Mouse (Mus musculus): Measurements from ENCODE around the gene Zfp574. TPM values are rescaled to one million over a fixed set of nuclear protein-coding genes. Genes with fewer than 3 reads are reported as not detected.

Zfp574 gene
- polyA plus RNA-seq, 1 experiment from 2014 or later: 33.5 TPM

DNA sequence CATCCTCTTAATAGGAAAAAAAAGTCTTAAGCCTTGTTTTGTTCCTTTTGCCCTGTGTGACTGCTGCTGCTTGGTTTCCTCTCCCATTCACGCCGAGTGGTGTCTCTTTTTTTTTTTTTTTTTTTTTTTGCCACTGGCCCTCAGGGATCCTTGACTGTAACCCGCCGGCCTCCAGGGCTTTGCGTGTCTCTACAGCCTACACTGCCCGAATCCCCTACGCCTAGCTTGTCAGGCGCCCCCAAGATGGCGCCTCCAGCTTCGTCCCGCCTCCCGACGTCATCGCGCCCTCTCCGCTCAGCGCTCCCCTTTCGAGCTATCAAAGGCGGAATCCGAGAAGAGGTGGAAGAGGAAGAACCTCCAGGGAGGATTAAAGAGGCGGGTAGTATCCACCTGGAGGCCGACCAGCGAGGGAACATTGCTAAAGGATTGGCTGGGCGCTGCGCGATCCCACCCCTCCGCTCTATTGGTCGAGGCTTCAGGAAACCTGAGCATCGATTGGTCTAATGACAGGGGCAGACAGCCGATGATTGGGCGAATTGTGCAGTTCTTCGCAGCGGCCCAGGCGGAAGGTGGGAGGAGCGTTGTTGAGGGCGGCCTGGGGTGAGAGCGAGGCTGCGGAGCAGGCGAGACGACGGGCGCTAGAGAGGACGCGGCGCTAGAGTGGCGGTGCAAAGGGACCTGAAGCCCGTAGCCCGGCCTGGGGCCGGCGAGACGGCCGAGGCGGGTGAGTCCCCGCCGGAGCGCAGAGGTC is 4.5 kb downstream of the Zfp574 start:
- Histone ChIP-seq H3K27me3 (no peaks in the 10 kb centered on the region), H3K9ac (peak overlapping the region; percentile 94), H3K9me3 (replicated peaks) (no peaks in the 10 kb centered on the region), H3K4me2 (peak overlapping the region; percentile 80), H3K27ac (peak overlapping the region; percentile 96), H3K4me1 (peaks cover 49% of the 10 kb centered on the region), H3K36me3 (ENCODE audit: poor library complexity, severe bottlenecking) (peaks cover 27% of the 10 kb centered on the region), H3K4me3 (peak overlapping the region; percentile 94)
- ATAC-seq: peak; percentile 97
- 0% methylated on average over 56 of the region's 56 CpGs for WGBS

DNA sequence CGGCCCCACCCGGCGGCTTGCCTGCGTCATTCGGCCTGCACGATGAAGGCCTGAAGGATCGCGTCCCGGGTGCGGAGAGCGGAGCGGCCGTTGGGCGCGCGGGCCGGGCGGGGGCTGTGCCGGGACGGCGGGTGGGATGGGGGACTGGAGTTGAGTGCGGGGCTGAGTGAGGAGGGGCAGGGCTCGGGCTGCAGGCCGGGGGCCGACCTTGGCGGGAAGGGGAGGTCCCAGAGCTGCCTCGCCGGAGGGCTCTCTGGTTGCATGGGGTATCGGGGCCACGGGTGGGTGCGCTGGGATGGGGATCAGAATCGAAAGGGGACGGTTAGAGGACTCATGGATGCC is 5.0 kb downstream of the Zfp574 start:
- H3K9me3 ChIP-seq (replicated peaks): no peaks in the 10 kb centered on the region
- H3K4me1 ChIP-seq: peaks cover 49% of the 10 kb centered on the region
- WGBS: under 1% methylated on average over 33 of the region's 33 CpGs
- no peaks in the 10 kb centered on the region for H3K27me3 ChIP-seq
- peaks cover 33% of the 10 kb centered on the region for H3K36me3 ChIP-seq (ENCODE audit: poor library complexity, severe bottlenecking)
- peak overlapping the region; percentile 94 for H3K4me3 ChIP-seq
- peak overlapping the region; percentile 94 for H3K9ac ChIP-seq
- peak overlapping the region; percentile 80 for H3K4me2 ChIP-seq
- ATAC-seq: peak; percentile 45; the same call in 1 of the 2 replicates
- H3K27ac ChIP-seq: peak overlapping the region; percentile 96

- H3K9me3 ChIP-seq (replicated peaks): no peaks in the 10 kb centered on the region
- no peak for ATAC-seq
- H3K4me2 ChIP-seq: no peak overlapping the region
- H3K27ac ChIP-seq: no peak overlapping the region
- 77% methylated on average over 12 of the region's 12 CpGs for WGBS
- peaks cover 54% of the 10 kb centered on the region for H3K36me3 ChIP-seq (ENCODE audit: poor library complexity, severe bottlenecking)
- H3K4me3 ChIP-seq: no peak overlapping the region
- no peaks in the 10 kb centered on the region for H3K27me3 ChIP-seq
- peaks cover 34% of the 10 kb centered on the region for H3K4me1 ChIP-seq
- H3K9ac ChIP-seq: no peak overlapping the region
Observed at GRCm38 (mm10) chr7:25079496-25080026, 7.2 kb downstream of the Zfp574 start.

DNA sequence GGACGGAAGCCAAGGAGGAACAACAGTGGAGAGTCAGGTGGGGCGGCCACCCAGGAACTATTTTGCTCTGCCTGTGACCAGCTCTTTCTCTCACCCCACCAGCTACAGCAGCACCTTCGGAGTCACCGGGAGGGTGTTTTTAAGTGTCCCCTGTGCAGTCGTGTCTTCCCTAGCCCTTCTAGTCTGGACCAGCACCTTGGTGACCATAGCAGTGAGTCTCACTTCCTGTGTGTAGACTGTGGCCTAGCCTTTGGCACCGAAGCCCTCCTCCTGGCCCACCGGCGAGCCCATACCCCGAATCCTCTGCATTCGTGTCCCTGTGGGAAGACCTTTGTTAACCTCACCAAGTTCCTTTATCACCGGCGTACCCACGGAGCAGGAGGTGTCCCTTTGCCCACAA is 8.1 kb downstream of the Zfp574 start:
- WGBS: 92% methylated on average over 13 of the region's 13 CpGs
- Histone ChIP-seq H3K27ac (no peak overlapping the region), H3K4me2 (no peak overlapping the region), H3K4me1 (peaks cover 28% of the 10 kb centered on the region), H3K9me3 (replicated peaks) (no peaks in the 10 kb centered on the region), H3K27me3 (no peaks in the 10 kb centered on the region), H3K9ac (no peak overlapping the region), H3K4me3 (no peak overlapping the region), H3K36me3 (ENCODE audit: poor library complexity, severe bottlenecking) (peaks cover 63% of the 10 kb centered on the region)
- no peak for ATAC-seq

GRCm38 (mm10) chr7:25082510-25082909 is 10.1 kb downstream of the Zfp574 start:
- peak; percentile 26 for ATAC-seq
- Histone ChIP-seq H3K9ac (no peak overlapping the region), H3K27ac (no peak overlapping the region)

GRCm38 (mm10) chr7:25084621-25085020 is 12.3 kb downstream of the Zfp574 start:
- Histone ChIP-seq H3K4me3 (no peak overlapping the region), H3K27ac (no peak overlapping the region), H3K36me3 (ENCODE audit: poor library complexity, severe bottlenecking) (peaks cover 68% of the 10 kb centered on the region), H3K9me3 (replicated peaks) (no peaks in the 10 kb centered on the region), H3K4me2 (no peak overlapping the region), H3K27me3 (no peaks in the 10 kb centered on the region), H3K4me1 (peaks cover 10% of the 10 kb centered on the region; the same call in 1 of the 2 replicates), H3K9ac (no peak overlapping the region)
- WGBS: 91% methylated on average over 5 of the region's 5 CpGs
- no peak for ATAC-seq

More at GRCm38 (mm10) chr7:25082510-25082909, 10.1 kb downstream of the Zfp574 start:
- Histone ChIP-seq H3K4me3 (no peak overlapping the region), H3K4me1 (peaks cover 19% of the 10 kb centered on the region), H3K27me3 (no peaks in the 10 kb centered on the region), H3K4me2 (no peak overlapping the region), H3K9me3 (replicated peaks) (no peaks in the 10 kb centered on the region), H3K36me3 (ENCODE audit: poor library complexity, severe bottlenecking) (peaks cover 73% of the 10 kb centered on the region)
- 85% methylated on average over 4 of the region's 4 CpGs for WGBS

GRCm38 (mm10) chr7:25086656-25087055 is 14.3 kb downstream of the Zfp574 start:
- Histone ChIP-seq H3K27ac (no peak overlapping the region), H3K4me2 (no peak overlapping the region), H3K4me3 (no peak overlapping the region), H3K9ac (no peak overlapping the region), H3K36me3 (ENCODE audit: poor library complexity, severe bottlenecking) (peaks cover 52% of the 10 kb centered on the region), H3K27me3 (no peaks in the 10 kb centered on the region), H3K4me1 (peaks cover 10% of the 10 kb centered on the region; the same call in 1 of the 2 replicates), H3K9me3 (replicated peaks) (no peaks in the 10 kb centered on the region)
- 0 out of 2 replicates have a peak, but pooled peaks have one; percentile 5 for ATAC-seq
- 54% methylated on average over 3 of the region's 3 CpGs for WGBS

GRCm38 (mm10) chr7:25087256-25087912 is 15.0 kb downstream of the Zfp574 start:
- Histone ChIP-seq H3K4me2 (no peak overlapping the region), H3K36me3 (ENCODE audit: poor library complexity, severe bottlenecking) (peaks cover 49% of the 10 kb centered on the region), H3K4me3 (no peak overlapping the region), H3K27me3 (no peaks in the 10 kb centered on the region), H3K9ac (no peak overlapping the region), H3K4me1 (peaks cover 10% of the 10 kb centered on the region; the same call in 1 of the 2 replicates), H3K27ac (no peak overlapping the region), H3K9me3 (replicated peaks) (no peaks in the 10 kb centered on the region)
- peak; percentile 57; the same call in 1 of the 2 replicates for ATAC-seq
- 60% methylated on average over 10 of the region's 10 CpGs for WGBS

DNA sequence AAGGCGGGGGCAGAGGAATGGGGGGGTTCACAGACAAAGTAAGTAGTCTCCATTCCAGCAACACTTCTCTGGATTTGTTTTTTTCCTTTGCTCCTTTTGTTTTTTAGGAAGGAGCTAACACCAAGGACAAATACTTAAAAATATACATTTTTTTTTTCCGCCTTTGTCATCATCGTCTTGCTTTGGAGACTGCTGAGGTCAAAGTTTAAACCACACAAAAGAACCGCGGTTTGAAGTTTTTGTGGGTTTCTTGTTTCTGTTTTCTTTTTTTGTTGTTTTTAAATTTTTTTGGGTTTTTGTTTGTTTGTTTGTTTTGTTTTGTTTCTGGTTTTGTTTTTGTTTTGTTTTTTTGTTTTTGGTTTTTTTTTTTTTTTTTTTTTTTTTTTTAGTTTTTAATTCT is 15.6 kb downstream of the Zfp574 start:
- ATAC-seq: no peak
- Histone ChIP-seq H3K4me1 (peaks cover 11% of the 10 kb centered on the region), H3K36me3 (ENCODE audit: poor library complexity, severe bottlenecking) (peaks cover 48% of the 10 kb centered on the region), H3K4me3 (no peak overlapping the region), H3K27me3 (no peaks in the 10 kb centered on the region), H3K9me3 (replicated peaks) (no peaks in the 10 kb centered on the region), H3K4me2 (no peak overlapping the region), H3K9ac (no peak overlapping the region), H3K27ac (no peak overlapping the region)
- 61% methylated on average over 5 of the region's 5 CpGs for WGBS

GRCm38 (mm10) chr7:25088531-25088930 is 16.2 kb downstream of the Zfp574 start:
- no peak overlapping the region for H3K27ac ChIP-seq

DNA sequence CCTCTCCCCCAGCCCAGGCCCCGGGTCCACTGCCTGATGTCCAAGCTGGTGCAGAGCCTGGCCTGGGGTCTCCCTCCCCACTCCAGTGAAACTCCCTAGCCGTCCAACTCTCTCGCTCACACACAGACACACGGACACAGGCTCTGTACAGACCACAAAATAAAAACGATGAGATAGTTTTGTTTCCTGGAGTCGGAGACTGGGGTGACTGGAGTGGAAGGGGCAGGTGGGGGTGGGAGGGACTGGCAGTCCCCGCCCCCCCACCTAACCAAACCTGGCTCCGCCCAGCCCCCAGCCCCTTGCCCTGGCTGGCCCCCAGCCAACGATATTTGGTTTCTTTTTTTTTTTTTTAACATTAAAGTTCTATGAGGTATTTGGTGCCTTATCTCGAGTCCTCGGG is 16.6 kb downstream of the Zfp574 start:
- no peak overlapping the region for H3K9ac ChIP-seq
- no peak for ATAC-seq

More at GRCm38 (mm10) chr7:25088531-25088930, 16.2 kb downstream of the Zfp574 start:
- ATAC-seq: no peak
- Histone ChIP-seq H3K36me3 (ENCODE audit: poor library complexity, severe bottlenecking) (peaks cover 46% of the 10 kb centered on the region), H3K4me2 (no peak overlapping the region), H3K9me3 (replicated peaks) (no peaks in the 10 kb centered on the region), H3K27me3 (no peaks in the 10 kb centered on the region), H3K4me1 (peaks cover 17% of the 10 kb centered on the region), H3K4me3 (no peak overlapping the region), H3K9ac (no peak overlapping the region)
- 10% methylated on average over 10 of the region's 10 CpGs for WGBS

DNA sequence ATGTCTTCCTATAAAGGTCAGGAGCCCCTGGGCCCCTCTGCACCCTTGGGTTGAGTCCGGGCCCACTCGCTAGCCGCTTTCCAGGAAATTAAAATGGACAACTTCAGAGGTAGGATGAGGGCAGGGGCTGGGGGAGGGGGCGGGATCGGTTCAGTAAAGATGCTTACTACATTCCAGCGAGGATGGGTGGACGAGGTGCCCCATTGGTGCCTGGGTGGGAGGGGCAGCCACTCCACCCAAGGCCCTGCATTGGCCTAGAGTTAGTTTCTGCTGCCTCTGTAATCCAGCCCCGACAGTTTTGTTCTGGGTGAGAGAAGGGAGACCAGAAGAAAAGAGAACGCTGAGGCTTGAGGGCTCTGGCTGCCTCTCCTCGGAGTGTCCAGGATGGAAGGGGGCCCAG is 17.5 kb downstream of the Zfp574 start:
- WGBS: 30% methylated on average over 10 of the region's 10 CpGs

More for the DNA sequence above, 16.6 kb downstream of the Zfp574 start:
- Histone ChIP-seq H3K4me1 (peaks cover 21% of the 10 kb centered on the region), H3K4me2 (no peak overlapping the region), H3K27me3 (no peaks in the 10 kb centered on the region), H3K36me3 (ENCODE audit: poor library complexity, severe bottlenecking) (peaks cover 41% of the 10 kb centered on the region), H3K27ac (no peak overlapping the region), H3K4me3 (no peak overlapping the region), H3K9me3 (replicated peaks) (no peaks in the 10 kb centered on the region)
- WGBS: 28% methylated on average over 11 of the region's 11 CpGs

More for the DNA sequence above, 17.5 kb downstream of the Zfp574 start:
- Histone ChIP-seq H3K4me2 (no peak overlapping the region), H3K9ac (no peak overlapping the region), H3K27ac (no peak overlapping the region), H3K27me3 (no peaks in the 10 kb centered on the region), H3K36me3 (ENCODE audit: poor library complexity, severe bottlenecking) (peaks cover 38% of the 10 kb centered on the region), H3K4me3 (no peak overlapping the region), H3K4me1 (peaks cover 21% of the 10 kb centered on the region), H3K9me3 (replicated peaks) (no peaks in the 10 kb centered on the region)
- no peak for ATAC-seq
